Mouse (Mus musculus) liver, adult 2 months (tissue): ENCODE measurements around the gene Rrm1. TPM values are rescaled to one million over a fixed set of nuclear protein-coding genes. Genes with fewer than 3 reads are reported as not detected.
"Not testable (repeated sequence)": the region's sequence is repeated elsewhere in the genome, so short reads cannot be mapped to it uniquely, and the experiment has no call there.

ENCODE experiments used
- DNase-seq: peaks from one replicate; pipeline ENCODE4 v3.0.0-alpha.2; 2011; ENCODE audit warnings: low read depth, low spot score; ENCODE audit errors: extremely low read depth
- H3K27ac ChIP-seq: fragments of 200-500 bp; replicated peaks from 2 replicates; pipeline ENCODE4 v1.5.1; 2012; ENCODE audit warnings: low read depth, mild to moderate bottlenecking, control low read depth, inconsistent platforms, low read length; ENCODE audit not compliant: insufficient read depth
- H3K27me3 ChIP-seq: fragments of 200-500 bp; 2 replicates; pipeline ENCODE4 v1.6.1; 2012; ENCODE audit warnings: mild to moderate bottlenecking, moderate library complexity, low read length, inconsistent platforms; ENCODE audit not compliant: control insufficient read depth, insufficient read depth
- H3K36me3 ChIP-seq: fragments of 200-500 bp; 2 replicates; pipeline ENCODE4 v1.6.1; 2012; ENCODE audit warnings: low read length, inconsistent platforms; ENCODE audit not compliant: control insufficient read depth, insufficient read depth
- H3K4me1 ChIP-seq: fragments of 200-500 bp; 2 replicates; pipeline ENCODE4 v1.6.1; 2011; ENCODE audit warnings: low read length; ENCODE audit not compliant: control insufficient read depth, insufficient read depth
- H3K4me3 ChIP-seq: fragments of 200-500 bp; 2 replicates; pipeline ENCODE4 v1.5.1; 2011; ENCODE audit warnings: low read depth, mild to moderate bottlenecking, control low read depth, low read length, moderate library complexity; ENCODE audit not compliant: insufficient read depth
- H3K79me2 ChIP-seq: fragments of 200-500 bp; 2 replicates; pipeline ENCODE4 v1.6.1; 2012; ENCODE audit warnings: inconsistent platforms, mild to moderate bottlenecking, low read length, moderate library complexity; ENCODE audit not compliant: control insufficient read depth, insufficient read depth
- H3K9ac ChIP-seq: fragments of 200-500 bp; 2 replicates; pipeline ENCODE4 v1.6.1; 2012; ENCODE audit warnings: low read depth, mild to moderate bottlenecking, control low read depth, inconsistent platforms, low read length
- CTCF ChIP-seq: fragments of 200-500 bp; IDR thresholded peaks from 2 replicates; pipeline ENCODE4 v1.5.1; 2011; ENCODE audit warnings: low read depth, low read length, control low read depth
- POLR2A ChIP-seq: fragments of 200-500 bp; IDR thresholded peaks from 2 replicates; pipeline ENCODE4 v1.6.1; 2011; ENCODE audit warnings: low read length, control low read depth; ENCODE audit not compliant: insufficient read depth; ENCODE audit errors: extremely low read depth
- WGBS: fragments of 180-500 bp; shearing (Covaris S2); methylation state at CpG from one replicate; pipeline ENCODE4 v1.1.7; 2018; 5-methylcytosine and 5-hydroxymethylcytosine counted together
- polyA plus RNA-seq: library from polyadenylated mRNA; depleted of rRNA; stranded (reverse); fragments of >200 nt; gene quantifications from 2 replicates; pipeline ENCODE4 v1.2.3, GENCODE M21; 2012
- total RNA-seq: library from RNA; depleted of rRNA; stranded (reverse); fragments of >200 nt; gene quantifications from 2 replicates; pipeline ENCODE4 v1.2.3, GENCODE M21; 2014

The Rrm1 gene
- total and polyA plus RNA-seq, 2 experiments: 2.3 to 7.9 TPM

- TF ChIP-seq CTCF (no peak), POLR2A (no peak)
Measured at GRCm38 (mm10) chr7:102407440-102407839, 34.1 kb upstream of the Rrm1 start.

GRCm38 (mm10) chr7:102415272-102415671 is 26.2 kb upstream of the Rrm1 start:
- 96% methylated on average over 9 of the region's 9 CpGs for WGBS
- H3K27ac ChIP-seq, DNase-seq: not testable (repeated sequence)

More at GRCm38 (mm10) chr7:102407440-102407839, 34.1 kb upstream of the Rrm1 start:
- DNase-seq: no peak
- Histone ChIP-seq H3K36me3 (peaks cover 9% of the 10 kb centered on the region), H3K27ac (no peak overlapping the region), H3K79me2 (no peaks in the 10 kb centered on the region), H3K4me3 (no peak overlapping the region), H3K9ac (no peak overlapping the region), H3K4me1 (no peaks in the 10 kb centered on the region), H3K27me3 (no peaks in the 10 kb centered on the region)

GRCm38 (mm10) chr7:102415841-102416240 is 25.7 kb upstream of the Rrm1 start:
- 81% methylated on average over 6 of the region's 6 CpGs for whole genome bisulfite sequencing
- TF ChIP-seq POLR2A (no peak), CTCF (no peak)
- no peaks in the 10 kb centered on the region for H3K27me3 ChIP-seq

More at GRCm38 (mm10) chr7:102415272-102415671, 26.2 kb upstream of the Rrm1 start:
- H3K36me3 ChIP-seq, H3K4me3 ChIP-seq, H3K4me1 ChIP-seq, H3K27me3 ChIP-seq, H3K9ac ChIP-seq, H3K79me2 ChIP-seq: not testable (repeated sequence)

GRCm38 (mm10) chr7:102417398-102417797 is 24.1 kb upstream of the Rrm1 start:
- WGBS: 6% methylated on average over 4 of the region's 4 CpGs
- Histone ChIP-seq H3K9ac (no peak overlapping the region), H3K27ac (no peak overlapping the region), H3K36me3 (no peaks in the 10 kb centered on the region), H3K4me3 (no peak overlapping the region), H3K27me3 (no peaks in the 10 kb centered on the region), H3K4me1 (no peaks in the 10 kb centered on the region), H3K79me2 (no peaks in the 10 kb centered on the region)
- peak; percentile 58 for TF ChIP-seq CTCF
- TF ChIP-seq POLR2A: no peak
- DNase-seq: peak; percentile 64

More at GRCm38 (mm10) chr7:102415841-102416240, 25.7 kb upstream of the Rrm1 start:
- no peak overlapping the region for H3K27ac ChIP-seq
- H3K36me3 ChIP-seq: peaks cover 4% of the 10 kb centered on the region
- no peaks in the 10 kb centered on the region for H3K79me2 ChIP-seq
- no peaks in the 10 kb centered on the region for H3K4me1 ChIP-seq
- no peak overlapping the region for H3K9ac ChIP-seq
- DNase-seq: no peak
- no peak overlapping the region for H3K4me3 ChIP-seq

GRCm38 (mm10) chr7:102422036-102422435 is 19.5 kb upstream of the Rrm1 start:
- Histone ChIP-seq H3K4me1 (no peaks in the 10 kb centered on the region; the same call in 1 of the 2 replicates), H3K36me3 (no peaks in the 10 kb centered on the region; the same call in 1 of the 2 replicates), H3K27ac (no peak overlapping the region), H3K79me2 (no peaks in the 10 kb centered on the region), H3K4me3 (no peak overlapping the region), H3K9ac (no peak overlapping the region), H3K27me3 (no peaks in the 10 kb centered on the region)
- DNase-seq: no peak
- TF ChIP-seq CTCF (no peak), POLR2A (no peak)
- WGBS: 100% methylated on average over 2 of the region's 2 CpGs

GRCm38 (mm10) chr7:102425933-102426685 is 15.4 kb upstream of the Rrm1 start:
- DNase-seq: peak; percentile 27

More at GRCm38 (mm10) chr7:102425933-102426685, 15.4 kb upstream of the Rrm1 start:
- no peak for TF ChIP-seq POLR2A
- Histone ChIP-seq H3K9ac (no peak overlapping the region), H3K27ac (no peak overlapping the region), H3K79me2 (no peaks in the 10 kb centered on the region), H3K36me3 (peaks cover 5% of the 10 kb centered on the region; the same call in 1 of the 2 replicates), H3K27me3 (no peaks in the 10 kb centered on the region), H3K4me3 (no peak overlapping the region), H3K4me1 (no peaks in the 10 kb centered on the region; the same call in 1 of the 2 replicates)
- 75% methylated on average over 6 of the region's 6 CpGs for WGBS
